Mouse (Mus musculus) left cerebral cortex, adult 2 months (tissue): ENCODE measurements around the gene Gm10272. TPM values are rescaled to one million over a fixed set of nuclear protein-coding genes. Genes with fewer than 3 reads are reported as not detected.
"Not testable (repeated sequence)": the region's sequence is repeated elsewhere in the genome, so short reads cannot be mapped to it uniquely, and the experiment has no call there.

Source experiments
- DNase-seq, 2 experiments: peaks; one replicate each; pipeline ENCODE4 v3.0.0; 2021 to 2022; ENCODE audit warnings: low spot score in 2 of 2, mixed read lengths in 1 of 2; ENCODE audit errors: extremely low spot score in 1 of 2
- H3K27ac ChIP-seq: fragments of 200-600 bp; 2 replicates; pipeline ENCODE4 v1.8.1; 2022
- H3K4me3 ChIP-seq: fragments of 200-600 bp; 2 replicates; pipeline ENCODE4 v1.8.1; 2022
- CTCF ChIP-seq: fragments of 200-600 bp; IDR thresholded peaks from 2 replicates; pipeline ENCODE4 v1.8.1; 2022; ENCODE audit warnings: antibody characterized with exemption, mild to moderate bottlenecking, moderate library complexity
- intact Hi-C: fragments of 180-260 bp; cut with DNase I; formaldehyde crosslinking; loops from one replicate; pipeline ENCODE4 v1.15.1; 2025
- total RNA-seq, 2 experiments: library from RNA; stranded (reverse); gene quantifications; 2 replicates each; pipeline ENCODE4 v1.2.3; 2021

Gm10272 gene
- total RNA-seq, 2 experiments from 2014 or later = not detected

DNA sequence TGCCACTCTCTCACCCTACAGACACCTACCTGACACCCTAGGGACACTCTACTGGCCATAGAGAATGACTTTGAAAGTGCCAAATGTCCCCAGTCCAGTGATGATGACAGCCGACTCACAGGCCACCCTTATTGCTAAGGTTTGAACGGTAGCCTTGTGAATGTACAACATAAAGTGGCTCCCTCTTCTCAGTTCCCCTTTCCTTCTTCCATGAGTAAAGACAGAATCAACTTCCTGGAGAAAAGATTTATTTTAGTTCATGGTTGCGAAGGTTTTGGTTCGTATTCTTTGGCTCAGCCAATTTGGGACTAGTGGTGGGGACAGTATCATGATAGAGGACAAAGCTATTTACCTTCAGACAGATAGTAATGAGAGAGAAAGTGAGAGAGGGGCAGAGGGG, 32.5 kb downstream of the Gm10272 start:
- intact Hi-C loops = no loop called here
- Histone ChIP-seq H3K4me3 (no peak overlapping the region), H3K27ac (no peak overlapping the region)
- no peak for DNase-seq
- no peak for TF ChIP-seq CTCF

DNA sequence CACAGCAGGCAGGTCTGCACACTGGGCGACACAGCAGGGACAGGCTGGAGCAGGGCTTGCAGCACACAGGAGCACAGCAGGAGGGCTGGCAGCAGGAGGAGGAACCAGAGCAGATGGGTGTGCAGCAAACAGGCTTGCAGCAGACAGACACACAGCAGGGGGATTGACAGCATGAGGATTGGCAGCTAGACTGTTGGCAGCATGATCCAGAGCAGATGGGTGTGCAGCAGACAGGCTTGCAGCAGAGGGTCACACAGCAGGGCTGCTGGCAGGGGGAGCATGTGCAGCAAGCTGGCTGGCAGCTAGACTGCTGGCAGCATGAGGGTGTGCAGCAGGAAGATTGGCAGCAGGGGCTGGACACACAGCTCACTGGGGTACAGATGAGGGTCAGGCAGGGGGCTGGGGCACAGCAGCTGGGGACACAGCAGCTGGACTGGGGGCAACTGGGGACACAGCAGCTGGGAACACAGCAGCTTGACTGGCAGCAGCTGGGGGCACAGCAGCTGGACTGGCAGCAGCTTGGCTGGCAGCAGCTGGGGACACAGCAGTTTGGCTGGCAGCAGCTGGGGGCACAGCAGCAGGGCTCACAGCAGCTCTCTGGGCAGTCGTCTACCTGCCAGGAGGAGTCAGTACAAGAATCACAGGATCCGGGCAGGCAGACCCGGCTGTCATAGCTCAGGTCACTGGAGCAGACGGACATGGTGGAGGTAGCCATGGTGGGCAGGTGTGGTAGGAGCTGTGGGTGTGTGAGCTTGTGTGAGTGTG, 35.7 kb downstream of the Gm10272 start, which contains the start of gene Gm18596:
TSS of gene Gm18596 (minus strand) at position 715 of the 765 bp plus-strand sequence.
- intact Hi-C loops, H3K4me3 ChIP-seq, H3K27ac ChIP-seq, DNase-seq: not testable (repeated sequence)

DNA sequence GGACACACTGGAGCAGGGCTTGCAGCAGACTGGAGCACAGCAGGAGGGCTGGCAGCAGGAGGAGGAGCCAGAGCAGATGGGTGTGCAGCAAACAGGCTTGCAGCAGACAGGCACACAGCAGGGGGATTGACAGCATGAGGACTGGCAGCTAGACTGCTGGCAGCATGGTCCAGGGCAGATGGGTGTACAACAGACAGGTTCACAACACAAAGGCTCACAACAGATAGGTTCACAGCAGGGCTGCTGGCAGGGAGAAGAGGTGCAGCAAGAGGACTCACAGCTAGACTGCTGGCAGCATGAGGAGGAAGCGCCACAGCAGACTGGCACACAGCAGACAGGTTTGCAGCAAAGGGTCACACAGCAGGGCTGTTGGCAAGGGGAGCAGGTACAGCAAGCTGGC, 44.3 kb downstream of the Gm10272 start:
- intact Hi-C loops, H3K27ac ChIP-seq: not testable (repeated sequence)

DNA sequence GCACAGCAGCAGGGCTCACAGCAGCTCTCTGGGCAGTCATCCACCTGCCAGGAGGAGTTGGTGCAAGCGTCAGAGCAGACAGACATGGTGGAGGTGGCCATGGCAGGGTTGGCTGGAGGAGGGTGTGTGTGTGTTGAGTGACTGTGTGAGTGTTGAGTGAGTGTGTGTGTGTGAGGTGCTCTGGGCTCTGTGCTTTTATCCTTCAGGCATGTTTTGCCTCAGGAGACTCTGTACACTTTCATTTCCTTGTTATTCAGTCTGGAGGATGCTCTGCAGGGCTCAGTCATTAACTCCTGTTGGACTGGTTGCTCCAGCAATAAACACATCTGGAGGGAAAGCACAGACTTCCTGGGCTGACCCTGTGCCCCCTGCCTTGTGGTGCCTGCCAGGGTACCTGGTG, 44.8 kb downstream of the Gm10272 start, which contains the start of gene Gm9736:
TSS of gene Gm9736 (minus strand) at position 101 of the 400 bp plus-strand sequence.
- H3K27ac ChIP-seq, DNase-seq, intact Hi-C loops, H3K4me3 ChIP-seq: not testable (repeated sequence)

More for the DNA sequence above, 44.3 kb downstream of the Gm10272 start:
- H3K4me3 ChIP-seq, DNase-seq: not testable (repeated sequence)

DNA sequence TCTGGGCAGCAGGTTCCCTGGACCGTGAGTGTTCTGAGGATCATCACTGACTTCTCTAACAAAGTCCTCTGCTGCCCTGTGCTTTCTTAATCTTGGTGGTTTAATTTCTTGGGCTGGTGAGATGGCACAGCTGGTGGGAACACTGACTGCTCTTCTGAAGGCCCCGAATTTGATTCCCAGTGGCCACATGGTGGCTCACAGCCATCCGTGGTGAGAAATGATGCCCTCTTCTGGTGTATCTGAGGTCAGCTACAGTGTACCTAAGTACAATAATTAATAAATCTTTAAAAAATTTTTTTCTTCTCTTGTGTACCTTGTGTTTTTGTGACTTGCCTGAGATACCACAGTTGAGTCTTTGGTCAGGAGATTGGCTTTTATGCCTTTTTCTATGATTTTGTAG, 45.9 kb downstream of the Gm10272 start:
- H3K27ac ChIP-seq, intact Hi-C loops, DNase-seq, H3K4me3 ChIP-seq: not testable (repeated sequence)

DNA sequence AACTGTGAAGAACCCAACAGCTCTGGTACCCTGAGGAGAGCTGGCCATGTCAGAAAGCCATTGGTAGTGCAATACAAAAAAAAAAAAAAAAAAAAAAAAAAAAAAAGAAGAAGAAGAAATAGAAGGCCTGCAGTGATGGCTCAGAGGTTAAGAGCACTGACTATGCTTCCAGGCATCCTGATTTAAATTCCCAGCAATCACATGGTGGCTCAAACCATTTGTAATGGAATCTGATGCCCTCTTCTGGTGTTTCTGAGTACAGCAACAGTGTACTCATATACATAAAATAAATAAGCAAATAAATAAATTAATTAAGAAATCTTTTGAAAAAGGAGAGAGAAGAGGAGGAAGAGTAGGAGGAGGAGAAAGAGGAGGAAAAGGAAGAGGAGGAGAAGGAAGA, 47.0 kb downstream of the Gm10272 start:
- Histone ChIP-seq H3K4me3 (no peak overlapping the region), H3K27ac (no peak overlapping the region)
- no peak; the same call in 1 of the 2 replicates for TF ChIP-seq CTCF
- intact Hi-C loops = no loop called here
- no peak for DNase-seq

Other genes starting within 250 kb of the Gm10272 start
- 10 to 100 TPM; 32.6 to 35.7 TPM for gene Fam207a, start 190.8 kb upstream of the Gm10272 start, total RNA-seq
- 1 to 10 TPM; 3.0 to 3.5 TPM for gene Itgb2, start 176.4 kb upstream of the Gm10272 start, total RNA-seq
- gene Pttg1ip, start 124.9 kb upstream of the Gm10272 start, total RNA-seq = 10 to 100 TPM; 71.6 to 77.6 TPM
- 100 to 1,000 TPM; 142 to 156 TPM for gene Sumo3, start 100.5 kb upstream of the Gm10272 start, total RNA-seq
- gene Gm49325, start 100.4 kb upstream of the Gm10272 start, total RNA-seq = 1 to 10 TPM; 2.0 to 5.3 TPM
- 10 to 100 TPM; 47.4 to 48.0 TPM for gene Ube2g2, start 84.4 kb upstream of the Gm10272 start, total RNA-seq
- under 1 TPM; 0.18 to 0.21 TPM for gene Tspear, start 20.1 kb upstream of the Gm10272 start, total RNA-seq
- not detected for gene Gm19402, start 15.9 kb upstream of the Gm10272 start, total RNA-seq
- not detected for gene Gm9508, start 9.4 kb upstream of the Gm10272 start, total RNA-seq
- gene Gm10024, start 4.8 kb downstream of the Gm10272 start, total RNA-seq = not detected
- not detected for gene Gm10142, start 9.2 kb downstream of the Gm10272 start, total RNA-seq
- gene Krtap12-1, start 14.0 kb downstream of the Gm10272 start, total RNA-seq = not detected
- not detected for gene Gm10100, start 19.9 kb downstream of the Gm10272 start, total RNA-seq
- not detected for gene Gm18596, start 36.0 kb downstream of the Gm10272 start, total RNA-seq
- not detected for gene Gm9736, start 44.7 kb downstream of the Gm10272 start, total RNA-seq
- not detected for gene Gm3233, start 53.1 kb downstream of the Gm10272 start, total RNA-seq
- gene Gm3238, start 64.7 kb downstream of the Gm10272 start, total RNA-seq = not detected
- not detected for gene Gm7138, start 70.3 kb downstream of the Gm10272 start, total RNA-seq
- not detected for gene Gm3250, start 75.9 kb downstream of the Gm10272 start, total RNA-seq
- not detected for gene Gm7137, start 81.6 kb downstream of the Gm10272 start, total RNA-seq
- not detected for gene Gm9639, start 88.5 kb downstream of the Gm10272 start, total RNA-seq
- gene Gm19668, start 92.5 kb downstream of the Gm10272 start, total RNA-seq = not detected
- not detected for gene Gm9507, start 105.2 kb downstream of the Gm10272 start, total RNA-seq
- not detected for gene Gm2696, start 108.1 kb downstream of the Gm10272 start, total RNA-seq
- gene Krtap10-4, start 120.5 kb downstream of the Gm10272 start, total RNA-seq = not detected
- not detected for gene Krtap10-10, start 129.3 kb downstream of the Gm10272 start, total RNA-seq
- gene Gm36176, start 140.2 kb downstream of the Gm10272 start, total RNA-seq = not detected
- gene Gm10318, start 146.2 kb downstream of the Gm10272 start, total RNA-seq = not detected
- not detected for gene Gm3285, start 155.3 kb downstream of the Gm10272 start, total RNA-seq
- 1 to 10 TPM; 9.5 to 9.8 TPM for gene Lrrc3, start 195.9 kb downstream of the Gm10272 start, total RNA-seq